Mouse (Mus musculus): ENCODE measurements at regions not wholly inside any gene's neighbourhood (a gene's known extent, or its start where the extent isn't known, plus 50 kb on each side); places are given as distances from the start of the nearest gene placed in this dataset.

GRCm38 (mm10) chr2:169314396-169314930 is 273.1 kb downstream of the Gm11011 start:
- Histone ChIP-seq H3K4me1 (ENCODE audit: control insufficient read depth, insufficient read depth, low read length) (no peaks in the 10 kb centered on the region), H3K9ac (ENCODE audit: low read depth, low read length) (no peak overlapping the region), H3K36me3 (ENCODE audit: control insufficient read depth, insufficient read depth, low read length) (no peaks in the 10 kb centered on the region), H3K9me3 (ENCODE audit: control insufficient read depth, low read length) (no peaks in the 10 kb centered on the region), H3K4me2 (ENCODE audit: low read depth, low read length) (no peak overlapping the region), H3K27me3 (replicated peaks; ENCODE audit: control insufficient read depth, insufficient read depth, low read length) (no peaks in the 10 kb centered on the region), H3K27ac (ENCODE audit: low read length) (no peak overlapping the region), H3K4me3 (ENCODE audit: low read length) (no peak overlapping the region)
- WGBS: 63% methylated on average over 2 of the region's 2 CpGs
- ATAC-seq: no peak

GRCm38 (mm10) chr2:169311821-169312220 is 275.7 kb downstream of the Gm11011 start:
- Histone ChIP-seq H3K27me3 (replicated peaks; ENCODE audit: control insufficient read depth, insufficient read depth, low read length) (no peaks in the 10 kb centered on the region), H3K36me3 (ENCODE audit: control insufficient read depth, insufficient read depth, low read length) (no peaks in the 10 kb centered on the region), H3K4me2 (ENCODE audit: low read depth, low read length) (no peak overlapping the region), H3K27ac (ENCODE audit: low read length) (no peak overlapping the region), H3K4me3 (ENCODE audit: low read length) (no peak overlapping the region), H3K9ac (ENCODE audit: low read depth, low read length) (no peak overlapping the region), H3K9me3 (ENCODE audit: control insufficient read depth, low read length) (no peaks in the 10 kb centered on the region), H3K4me1 (ENCODE audit: control insufficient read depth, insufficient read depth, low read length) (no peaks in the 10 kb centered on the region)
- WGBS: 67% methylated on average over 12 of the region's 12 CpGs
- no peak for ATAC-seq

DNA sequence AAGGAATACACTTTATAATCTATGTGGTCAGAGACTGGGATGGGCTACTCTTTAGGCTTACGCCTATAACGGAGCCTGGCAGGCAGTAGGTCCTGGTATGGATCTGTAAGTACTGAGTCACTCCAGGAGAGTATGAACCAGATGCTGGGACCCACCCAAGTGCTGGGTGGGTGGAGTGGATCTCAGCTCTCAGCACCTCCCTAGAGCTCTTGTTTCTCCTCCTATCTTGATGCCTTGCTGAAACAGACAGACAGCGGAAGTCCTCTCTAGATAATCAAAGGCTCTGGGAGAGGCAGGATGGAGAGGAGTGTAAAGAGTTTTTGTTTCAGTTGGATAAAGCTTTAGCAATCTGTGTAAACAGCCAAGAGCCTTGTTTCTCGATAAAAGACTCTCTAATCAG is 276.2 kb downstream of the Gm11011 start:
- Histone ChIP-seq H3K9me3 (ENCODE audit: control insufficient read depth, low read length) (no peaks in the 10 kb centered on the region), H3K4me1 (ENCODE audit: control insufficient read depth, insufficient read depth, low read length) (no peaks in the 10 kb centered on the region), H3K4me2 (ENCODE audit: low read depth, low read length) (no peak overlapping the region), H3K27ac (ENCODE audit: low read length) (no peak overlapping the region), H3K9ac (ENCODE audit: low read depth, low read length) (no peak overlapping the region), H3K4me3 (ENCODE audit: low read length) (no peak overlapping the region), H3K27me3 (replicated peaks; ENCODE audit: control insufficient read depth, insufficient read depth, low read length) (no peaks in the 10 kb centered on the region), H3K36me3 (ENCODE audit: control insufficient read depth, insufficient read depth, low read length) (no peaks in the 10 kb centered on the region)
- WGBS: 55% methylated on average over 4 of the region's 4 CpGs
- ATAC-seq: no peak

DNA sequence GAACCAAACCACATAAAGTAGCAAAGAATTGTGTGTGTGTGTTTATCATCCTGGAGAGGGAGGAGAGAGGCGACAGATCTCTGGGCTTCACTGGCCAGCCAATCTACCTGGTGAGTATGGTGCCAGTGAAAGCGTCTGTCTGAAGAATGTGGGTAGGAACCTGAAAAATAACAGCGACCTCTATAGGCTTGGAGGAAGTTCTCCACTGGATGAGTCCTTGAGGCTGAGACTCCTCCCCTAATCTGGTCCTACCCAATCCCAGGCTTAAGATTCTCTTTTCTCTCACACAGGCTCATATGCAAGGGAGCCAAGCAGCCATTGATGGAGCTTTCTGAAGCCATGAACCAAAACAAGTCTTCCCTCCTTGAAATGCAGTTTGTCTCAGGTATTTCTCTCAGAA is 283.2 kb downstream of the Gm11011 start:
- H3K9me3 ChIP-seq (ENCODE audit: control insufficient read depth, low read length): no peaks in the 10 kb centered on the region
- 82% methylated on average over 3 of the region's 3 CpGs for WGBS
- no peaks in the 10 kb centered on the region for H3K36me3 ChIP-seq (ENCODE audit: control insufficient read depth, insufficient read depth, low read length)
- no peak overlapping the region for H3K4me3 ChIP-seq (ENCODE audit: low read length)
- no peaks in the 10 kb centered on the region for H3K4me1 ChIP-seq (ENCODE audit: control insufficient read depth, insufficient read depth, low read length)
- ATAC-seq: no peak
- H3K27ac ChIP-seq (ENCODE audit: low read length): no peak overlapping the region
- H3K27me3 ChIP-seq (replicated peaks; ENCODE audit: control insufficient read depth, insufficient read depth, low read length): no peaks in the 10 kb centered on the region
- H3K4me2 ChIP-seq (ENCODE audit: low read depth, low read length): no peak overlapping the region
- no peak overlapping the region for H3K9ac ChIP-seq (ENCODE audit: low read depth, low read length)

DNA sequence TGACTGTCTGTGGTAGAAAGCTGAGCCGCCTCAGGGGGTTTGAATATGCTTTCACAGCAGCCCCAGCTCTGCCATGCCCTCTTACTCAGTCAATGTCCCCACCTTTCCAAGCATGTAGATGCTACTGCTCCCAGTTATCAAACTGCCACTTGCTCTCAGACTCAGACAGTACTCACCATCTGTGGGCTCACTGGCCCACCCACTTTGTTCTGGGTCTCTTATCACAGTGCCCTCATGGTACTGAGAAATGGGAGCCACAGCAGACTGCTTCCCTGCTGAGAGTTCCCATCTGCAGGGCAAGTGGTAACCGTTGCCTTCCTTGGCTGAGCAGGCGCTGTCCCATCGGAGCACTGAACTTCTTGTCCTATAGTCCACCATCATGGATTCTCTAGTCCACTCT is 286.6 kb downstream of the Gm11011 start:
- Histone ChIP-seq H3K4me3 (ENCODE audit: low read length) (no peak overlapping the region), H3K27ac (ENCODE audit: low read length) (no peak overlapping the region), H3K4me1 (ENCODE audit: control insufficient read depth, insufficient read depth, low read length) (0 out of 2 replicates have a peak, but pooled peaks cover 3% of the 10 kb centered on the region), H3K27me3 (replicated peaks; ENCODE audit: control insufficient read depth, insufficient read depth, low read length) (no peaks in the 10 kb centered on the region), H3K36me3 (ENCODE audit: control insufficient read depth, insufficient read depth, low read length) (no peaks in the 10 kb centered on the region), H3K9ac (ENCODE audit: low read depth, low read length) (no peak overlapping the region), H3K4me2 (ENCODE audit: low read depth, low read length) (no peak overlapping the region), H3K9me3 (ENCODE audit: control insufficient read depth, low read length) (no peaks in the 10 kb centered on the region)
- ATAC-seq: no peak
- WGBS: 84% methylated on average over 4 of the region's 4 CpGs

- Histone ChIP-seq H3K36me3 (ENCODE audit: control insufficient read depth, insufficient read depth, low read length) (no peaks in the 10 kb centered on the region), H3K9me3 (ENCODE audit: control insufficient read depth, low read length) (no peaks in the 10 kb centered on the region), H3K4me1 (ENCODE audit: control insufficient read depth, insufficient read depth, low read length) (0 out of 2 replicates have a peak, but pooled peaks cover 3% of the 10 kb centered on the region), H3K4me2 (ENCODE audit: low read depth, low read length) (no peak overlapping the region), H3K4me3 (ENCODE audit: low read length) (no peak overlapping the region), H3K27ac (ENCODE audit: low read length) (no peak overlapping the region), H3K9ac (ENCODE audit: low read depth, low read length) (no peak overlapping the region), H3K27me3 (replicated peaks; ENCODE audit: control insufficient read depth, insufficient read depth, low read length) (no peaks in the 10 kb centered on the region)
- 80% methylated on average over 8 of the region's 8 CpGs for WGBS
- no peak for ATAC-seq
Measured at GRCm38 (mm10) chr2:169300411-169300810, 287.1 kb downstream of the Gm11011 start.

DNA sequence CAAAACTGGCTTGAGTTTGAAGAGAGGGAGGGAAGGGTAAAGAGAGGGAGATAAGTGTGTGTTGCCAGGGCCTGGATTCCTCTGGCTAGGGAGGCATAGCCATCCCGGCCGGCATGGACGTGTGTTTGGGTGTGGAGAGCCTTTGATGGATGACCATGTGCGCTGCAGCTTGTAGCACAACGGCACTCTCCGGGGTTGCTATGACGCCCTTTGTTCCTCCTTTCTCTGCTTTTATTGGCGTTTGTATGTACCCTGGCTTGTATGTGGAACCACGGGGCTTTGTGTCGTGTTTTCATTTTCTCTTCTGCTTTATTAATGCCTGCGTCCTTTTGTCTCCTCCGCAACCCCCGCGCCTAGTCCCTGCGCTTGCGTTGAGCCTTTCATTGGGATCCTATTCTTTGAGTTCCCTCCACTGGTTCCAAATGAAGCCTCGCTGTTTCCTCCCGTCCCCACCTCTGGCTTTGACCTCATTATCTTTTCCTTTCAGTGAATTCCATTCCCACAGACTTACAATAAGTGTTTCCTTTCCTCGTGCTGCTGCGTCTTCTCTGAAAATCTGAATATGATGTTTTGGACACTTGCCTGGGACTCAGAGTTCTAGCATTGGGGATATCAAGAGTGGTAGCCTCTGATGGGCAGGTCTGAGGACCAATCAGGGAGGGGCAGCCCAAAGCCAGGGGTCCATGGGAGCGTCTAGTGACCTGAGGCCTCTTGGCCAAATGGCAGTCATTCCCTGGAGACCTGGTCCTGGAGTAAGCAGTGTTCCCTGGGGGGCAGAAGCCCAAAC is 289.5 kb downstream of the Gm11011 start:
- no peaks in the 10 kb centered on the region for H3K27me3 ChIP-seq (replicated peaks; ENCODE audit: control insufficient read depth, insufficient read depth, low read length)

DNA sequence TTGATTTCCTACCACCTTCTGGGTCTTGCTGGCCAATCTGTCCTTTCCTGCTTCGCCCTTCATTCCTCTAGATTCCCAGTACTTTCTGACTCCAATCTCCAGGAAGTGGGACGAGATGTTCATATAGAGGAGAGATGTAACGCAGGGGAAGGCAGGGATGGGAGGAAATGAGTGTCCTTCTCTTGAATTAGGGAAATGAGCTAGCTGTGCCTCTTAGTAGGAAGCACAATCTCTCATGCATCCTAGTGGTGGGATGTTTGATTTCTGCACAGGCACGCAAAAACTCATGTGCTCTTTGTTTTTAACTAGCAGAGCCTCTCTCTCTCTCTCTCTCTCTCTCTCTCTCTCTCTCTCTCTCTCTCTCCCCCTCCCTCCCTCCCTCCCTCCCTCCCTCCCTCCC is 290.3 kb downstream of the Gm11011 start:
- Histone ChIP-seq H3K36me3 (ENCODE audit: control insufficient read depth, insufficient read depth, low read length) (no peaks in the 10 kb centered on the region), H3K27me3 (replicated peaks; ENCODE audit: control insufficient read depth, insufficient read depth, low read length) (no peaks in the 10 kb centered on the region), H3K4me3 (ENCODE audit: low read length) (no peak overlapping the region), H3K9ac (ENCODE audit: low read depth, low read length) (no peak overlapping the region), H3K27ac (ENCODE audit: low read length) (no peak overlapping the region), H3K4me1 (ENCODE audit: control insufficient read depth, insufficient read depth, low read length) (0 out of 2 replicates have a peak, but pooled peaks cover 3% of the 10 kb centered on the region), H3K9me3 (ENCODE audit: control insufficient read depth, low read length) (no peaks in the 10 kb centered on the region), H3K4me2 (ENCODE audit: low read depth, low read length) (no peak overlapping the region)
- ATAC-seq: no peak
- 55% methylated on average over 4 of the region's 4 CpGs for WGBS

More for the DNA sequence above, 289.5 kb downstream of the Gm11011 start:
- Histone ChIP-seq H3K9ac (ENCODE audit: low read depth, low read length) (peak overlapping the region; percentile 23; the same call in 1 of the 2 replicates), H3K4me1 (ENCODE audit: control insufficient read depth, insufficient read depth, low read length) (0 out of 2 replicates have a peak, but pooled peaks cover 3% of the 10 kb centered on the region), H3K36me3 (ENCODE audit: control insufficient read depth, insufficient read depth, low read length) (no peaks in the 10 kb centered on the region), H3K27ac (ENCODE audit: low read length) (no peak overlapping the region), H3K4me2 (ENCODE audit: low read depth, low read length) (peak overlapping the region; percentile 45), H3K4me3 (ENCODE audit: low read length) (peak overlapping the region; percentile 26), H3K9me3 (ENCODE audit: control insufficient read depth, low read length) (no peaks in the 10 kb centered on the region)
- ATAC-seq: peak; percentile 50
- 19% methylated on average over 21 of the region's 21 CpGs for WGBS

DNA sequence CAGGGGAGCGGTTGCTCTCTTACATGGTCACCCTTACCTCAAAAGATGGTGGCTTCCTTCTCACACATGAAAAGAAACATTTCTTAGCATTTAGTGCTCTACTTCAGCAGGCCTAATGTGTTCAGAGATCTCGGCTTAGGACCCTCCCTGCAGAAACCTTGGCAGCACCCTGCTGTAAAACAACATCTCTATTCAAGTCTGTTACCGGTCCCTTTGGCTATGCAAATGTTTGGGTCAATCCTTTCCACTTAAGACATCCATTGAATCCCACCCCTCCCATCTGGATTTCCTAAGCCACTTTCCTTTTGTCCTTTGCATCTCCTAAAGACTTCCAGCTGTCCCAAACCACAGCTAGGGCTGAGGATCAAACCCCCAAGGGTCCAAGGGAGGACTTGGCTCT is 294.2 kb downstream of the Gm11011 start:
- Histone ChIP-seq H3K27ac (ENCODE audit: low read length) (no peak overlapping the region), H3K9ac (ENCODE audit: low read depth, low read length) (no peak overlapping the region), H3K27me3 (replicated peaks; ENCODE audit: control insufficient read depth, insufficient read depth, low read length) (no peaks in the 10 kb centered on the region), H3K4me2 (ENCODE audit: low read depth, low read length) (no peak overlapping the region), H3K4me3 (ENCODE audit: low read length) (no peak overlapping the region), H3K4me1 (ENCODE audit: control insufficient read depth, insufficient read depth, low read length) (0 out of 2 replicates have a peak, but pooled peaks cover 3% of the 10 kb centered on the region), H3K36me3 (ENCODE audit: control insufficient read depth, insufficient read depth, low read length) (no peaks in the 10 kb centered on the region), H3K9me3 (ENCODE audit: control insufficient read depth, low read length) (no peaks in the 10 kb centered on the region)
- WGBS: 51% methylated on average over 3 of the region's 3 CpGs
- ATAC-seq: no peak
